Mouse (Mus musculus): ENCODE data around the gene Tspyl3. TPM values are rescaled to one million over a fixed set of nuclear protein-coding genes. Genes with fewer than 3 reads are reported as not detected.
A peak's percentile ranks its signal among the peaks of the same experiment; 100 is the strongest.

Tspyl3 gene
- total RNA-seq, 1 experiment from 2014 or later, result 19.4 TPM

GRCm38 (mm10) chr2:153238406-153238805 lies 13.2 kb upstream of the Tspyl3 start:
- no peak for ATAC-seq (replicated peaks in 1 of 2; ENCODE audit: insufficient read depth in 1 of 2, low FRiP score in 2 of 2, low TSS enrichment in 1 of 2, low read depth in 1 of 2, poor library complexity in 2 of 2, severe bottlenecking in 2 of 2)

- no peak for ATAC-seq (replicated peaks in 1 of 2; ENCODE audit: insufficient read depth in 1 of 2, low FRiP score in 2 of 2, low TSS enrichment in 1 of 2, low read depth in 1 of 2, poor library complexity in 2 of 2, severe bottlenecking in 2 of 2)
These were observed 12.7 kb upstream of the Tspyl3 start for GRCm38 (mm10) chr2:153237891-153238290.

- no peak for ATAC-seq (replicated peaks in 1 of 2; ENCODE audit: insufficient read depth in 1 of 2, low FRiP score in 2 of 2, low TSS enrichment in 1 of 2, low read depth in 1 of 2, poor library complexity in 2 of 2, severe bottlenecking in 2 of 2)
These were observed 12.0 kb upstream of the Tspyl3 start for GRCm38 (mm10) chr2:153237193-153237592.

- ATAC-seq (replicated peaks in 1 of 2; ENCODE audit: insufficient read depth in 1 of 2, low FRiP score in 2 of 2, low TSS enrichment in 1 of 2, low read depth in 1 of 2, poor library complexity in 2 of 2, severe bottlenecking in 2 of 2), result no peak
These were observed 3.3 kb upstream of the Tspyl3 start for GRCm38 (mm10) chr2:153228523-153228922.

GRCm38 (mm10) chr2:153227959-153228358 lies 2.7 kb upstream of the Tspyl3 start:
- ATAC-seq (replicated peaks in 1 of 2; ENCODE audit: insufficient read depth in 1 of 2, low FRiP score in 2 of 2, low TSS enrichment in 1 of 2, low read depth in 1 of 2, poor library complexity in 2 of 2, severe bottlenecking in 2 of 2), result peak in 1 of 2 experiments; percentile 57; a peak in 2 of 4 replicates

- ATAC-seq (replicated peaks in 1 of 2; ENCODE audit: insufficient read depth in 1 of 2, low FRiP score in 2 of 2, low TSS enrichment in 1 of 2, low read depth in 1 of 2, poor library complexity in 2 of 2, severe bottlenecking in 2 of 2), result no peak
These were observed 333 bp upstream of the Tspyl3 start for GRCm38 (mm10) chr2:153225595-153225953.

GRCm38 (mm10) chr2:153222566-153222965 lies 2.7 kb downstream of the Tspyl3 start:
- no peak for ATAC-seq (replicated peaks in 1 of 2; ENCODE audit: insufficient read depth in 1 of 2, low FRiP score in 2 of 2, low TSS enrichment in 1 of 2, low read depth in 1 of 2, poor library complexity in 2 of 2, severe bottlenecking in 2 of 2)

- no peak for ATAC-seq (replicated peaks in 1 of 2; ENCODE audit: insufficient read depth in 1 of 2, low FRiP score in 2 of 2, low TSS enrichment in 1 of 2, low read depth in 1 of 2, poor library complexity in 2 of 2, severe bottlenecking in 2 of 2)
These were observed 3.1 kb downstream of the Tspyl3 start for GRCm38 (mm10) chr2:153222130-153222529.

GRCm38 (mm10) chr2:153221620-153222019 lies 3.6 kb downstream of the Tspyl3 start:
- ATAC-seq (replicated peaks in 1 of 2; ENCODE audit: insufficient read depth in 1 of 2, low FRiP score in 2 of 2, low TSS enrichment in 1 of 2, low read depth in 1 of 2, poor library complexity in 2 of 2, severe bottlenecking in 2 of 2), result no peak

- ATAC-seq (replicated peaks in 1 of 2; ENCODE audit: insufficient read depth in 1 of 2, low FRiP score in 2 of 2, low TSS enrichment in 1 of 2, low read depth in 1 of 2, poor library complexity in 2 of 2, severe bottlenecking in 2 of 2), result no peak
These were observed 6.7 kb downstream of the Tspyl3 start for GRCm38 (mm10) chr2:153218516-153218915.

- no peak for ATAC-seq (replicated peaks in 1 of 2; ENCODE audit: insufficient read depth in 1 of 2, low FRiP score in 2 of 2, low TSS enrichment in 1 of 2, low read depth in 1 of 2, poor library complexity in 2 of 2, severe bottlenecking in 2 of 2)
These were observed 7.4 kb downstream of the Tspyl3 start for GRCm38 (mm10) chr2:153217826-153218340.

GRCm38 (mm10) chr2:153215421-153215820 lies 9.8 kb downstream of the Tspyl3 start:
- ATAC-seq (replicated peaks in 1 of 2; ENCODE audit: insufficient read depth in 1 of 2, low FRiP score in 2 of 2, low TSS enrichment in 1 of 2, low read depth in 1 of 2, poor library complexity in 2 of 2, severe bottlenecking in 2 of 2), result peak; percentile 22 to 54

- peak; percentile 93 for ATAC-seq (replicated peaks in 1 of 2; ENCODE audit: insufficient read depth in 1 of 2, low FRiP score in 2 of 2, low TSS enrichment in 1 of 2, low read depth in 1 of 2, poor library complexity in 2 of 2, severe bottlenecking in 2 of 2)
These were observed 10.4 kb downstream of the Tspyl3 start for GRCm38 (mm10) chr2:153214771-153215259.

- ATAC-seq (replicated peaks in 1 of 2; ENCODE audit: insufficient read depth in 1 of 2, low FRiP score in 2 of 2, low TSS enrichment in 1 of 2, low read depth in 1 of 2, poor library complexity in 2 of 2, severe bottlenecking in 2 of 2), result no peak
These were observed 11.9 kb downstream of the Tspyl3 start for GRCm38 (mm10) chr2:153213351-153213750.

- ATAC-seq (replicated peaks in 1 of 2; ENCODE audit: insufficient read depth in 1 of 2, low FRiP score in 2 of 2, low TSS enrichment in 1 of 2, low read depth in 1 of 2, poor library complexity in 2 of 2, severe bottlenecking in 2 of 2), result no peak
These were observed 13.8 kb downstream of the Tspyl3 start for GRCm38 (mm10) chr2:153211451-153211850.

- no peak for ATAC-seq (replicated peaks in 1 of 2; ENCODE audit: insufficient read depth in 1 of 2, low FRiP score in 2 of 2, low TSS enrichment in 1 of 2, low read depth in 1 of 2, poor library complexity in 2 of 2, severe bottlenecking in 2 of 2)
These were observed 16.0 kb downstream of the Tspyl3 start for GRCm38 (mm10) chr2:153209286-153209685.

GRCm38 (mm10) chr2:153208149-153208548 lies 17.1 kb downstream of the Tspyl3 start:
- ATAC-seq (replicated peaks in 1 of 2; ENCODE audit: insufficient read depth in 1 of 2, low FRiP score in 2 of 2, low TSS enrichment in 1 of 2, low read depth in 1 of 2, poor library complexity in 2 of 2, severe bottlenecking in 2 of 2), result no peak

- ATAC-seq (replicated peaks in 1 of 2; ENCODE audit: insufficient read depth in 1 of 2, low FRiP score in 2 of 2, low TSS enrichment in 1 of 2, low read depth in 1 of 2, poor library complexity in 2 of 2, severe bottlenecking in 2 of 2), result no peak
These were observed 22.5 kb downstream of the Tspyl3 start for GRCm38 (mm10) chr2:153202766-153203165.

- ATAC-seq (replicated peaks in 1 of 2; ENCODE audit: insufficient read depth in 1 of 2, low FRiP score in 2 of 2, low TSS enrichment in 1 of 2, low read depth in 1 of 2, poor library complexity in 2 of 2, severe bottlenecking in 2 of 2), result peak; percentile 74 to 82
These were observed 26.1 kb downstream of the Tspyl3 start for GRCm38 (mm10) chr2:153199114-153199513.

All from hematopoietic stem cell, adult 5-6 weeks (primary cell).